Mouse (Mus musculus) embryonic fibroblast, embryonic 13.5 days (primary cell): ENCODE results near the gene Cdc14b.

Source experiments
- CTCF ChIP-seq: IDR thresholded peaks from 2 replicates; pipeline ENCODE4 v1.5.1; 2011; ENCODE audit warnings: mild to moderate bottlenecking, control low read depth, low read length, moderate library complexity, borderline replicate concordance; ENCODE audit not compliant: insufficient read depth
- POLR2A ChIP-seq: IDR thresholded peaks from 2 replicates; pipeline ENCODE4 v1.6.1; 2011; ENCODE audit warnings: low read depth, mild to moderate bottlenecking, control low read depth, low read length, moderate library complexity

GRCm38 (mm10) chr13:64320334-64320733 lies 45.2 kb upstream of the Cdc14b start:
- no peak for TF ChIP-seq CTCF
- TF ChIP-seq POLR2A = no peak
